Mouse (Mus musculus) T-helper 17 cell (primary cell): ENCODE data around the gene Gdf3.
"Not testable (repeated sequence)": the region's sequence is repeated elsewhere in the genome, so short reads cannot be mapped to it uniquely, and the experiment has no call there.

Experiments
- in situ Hi-C, 2 experiments: fragments of 300-600 bp; cut with MboI, MseI; formaldehyde crosslinking; loops; 1 replicate in 1 of 2; 2 replicates in 1 of 2; pipeline ENCODE4 v1.15.1; 2025; ENCODE audit warnings: high pct_unique_total_duplicates in 2 of 2

Gene Gdf3

DNA sequence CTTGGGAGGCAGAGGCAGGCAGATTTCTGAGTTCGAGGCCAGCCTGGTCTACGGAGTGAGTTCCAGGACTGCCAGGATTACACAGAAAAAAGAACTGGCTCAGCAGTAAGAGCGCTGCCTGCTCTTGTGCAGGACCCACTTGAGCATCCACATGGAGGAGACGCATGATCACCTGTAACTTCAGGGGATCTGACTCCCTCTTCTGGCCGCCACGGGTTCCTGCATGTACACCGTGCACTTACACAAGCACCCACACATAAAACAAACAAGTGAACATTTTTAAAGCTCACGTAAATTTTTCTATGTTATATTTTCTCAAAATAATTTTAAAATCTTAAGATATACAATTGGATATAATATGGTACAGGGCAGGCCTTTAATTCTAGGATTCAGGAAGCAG lies 4.4 kb downstream of the Gdf3 start:
- in situ Hi-C loops: no loop called here

DNA sequence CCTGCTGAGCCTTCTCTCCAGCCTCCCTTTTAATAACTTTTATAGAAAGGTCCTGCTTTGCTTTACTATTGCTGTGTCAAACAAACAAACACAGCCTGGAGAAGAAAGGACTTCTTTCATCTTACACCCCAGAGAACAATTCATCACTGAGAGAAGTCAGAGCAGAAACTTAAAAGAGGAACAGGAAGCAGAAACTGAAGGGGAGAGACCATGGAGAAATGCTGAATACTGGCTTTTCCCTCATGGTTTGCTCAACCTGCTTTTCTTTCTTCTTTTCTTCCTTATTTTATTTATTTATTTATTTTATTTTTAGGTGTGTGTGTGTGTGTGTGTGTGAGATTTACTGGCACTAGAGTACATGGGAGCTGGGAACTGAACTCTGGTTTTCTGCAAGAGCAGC lies 5.6 kb downstream of the Gdf3 start:
- in situ Hi-C loops: no loop called here

DNA sequence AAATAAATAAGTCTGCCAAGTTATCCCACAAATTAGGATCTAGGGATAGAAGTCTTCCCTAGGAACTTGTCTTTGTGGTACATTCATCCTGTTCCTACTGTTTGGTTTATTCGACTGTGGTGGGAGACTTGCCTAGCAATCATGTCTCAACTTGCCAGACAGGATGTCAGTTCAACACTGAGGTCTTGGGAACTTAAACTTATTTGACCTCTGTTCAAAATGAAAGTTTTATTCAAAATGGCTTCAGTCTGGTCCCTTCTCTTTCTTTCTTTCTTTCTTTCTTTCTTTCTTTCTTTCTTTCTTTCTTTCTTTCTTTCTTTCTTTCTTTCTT lies 6.9 kb downstream of the Gdf3 start:
- in situ Hi-C loops: no loop called here

DNA sequence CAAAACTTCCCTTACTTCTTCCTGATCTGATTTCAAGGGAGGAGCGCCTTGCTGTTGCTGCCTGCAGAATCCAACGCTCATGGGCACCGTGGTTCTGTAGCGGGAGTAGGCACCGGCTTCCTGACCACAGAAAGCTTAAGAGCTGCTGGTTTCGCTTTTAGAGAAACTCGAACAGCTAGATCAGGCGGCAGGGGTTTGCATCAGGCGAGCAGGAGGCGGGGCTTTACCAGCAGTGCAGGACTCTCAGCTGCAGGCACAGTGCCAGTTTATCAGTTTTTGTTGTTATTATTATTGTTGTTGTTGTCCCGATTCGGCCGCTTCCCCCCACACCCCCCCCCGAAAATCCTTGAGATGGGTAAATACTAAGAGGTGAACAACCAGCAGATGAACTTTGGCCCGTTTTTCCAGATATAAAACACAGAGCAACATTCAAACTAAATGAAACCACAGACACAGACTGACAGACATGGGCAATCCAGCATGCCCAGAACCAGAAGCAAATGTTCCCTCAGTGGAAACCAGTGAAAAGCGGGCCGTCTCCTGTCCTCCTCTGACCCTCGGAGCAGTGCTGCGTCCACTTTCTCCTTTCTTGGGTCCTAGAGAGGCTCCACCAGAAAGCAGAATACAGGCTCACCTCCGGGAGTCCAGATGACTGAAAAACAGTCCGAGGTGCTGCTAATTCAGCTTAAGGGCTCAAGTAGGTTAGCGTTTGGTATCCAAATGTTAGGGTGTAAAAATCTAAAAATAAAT lies 7.5 kb downstream of the Gdf3 start, which contains the start of gene Apobec1:
TSS of gene Apobec1 (minus strand) at position 203 of the 750 bp plus-strand sequence.
- in situ Hi-C loops: no loop called here

DNA sequence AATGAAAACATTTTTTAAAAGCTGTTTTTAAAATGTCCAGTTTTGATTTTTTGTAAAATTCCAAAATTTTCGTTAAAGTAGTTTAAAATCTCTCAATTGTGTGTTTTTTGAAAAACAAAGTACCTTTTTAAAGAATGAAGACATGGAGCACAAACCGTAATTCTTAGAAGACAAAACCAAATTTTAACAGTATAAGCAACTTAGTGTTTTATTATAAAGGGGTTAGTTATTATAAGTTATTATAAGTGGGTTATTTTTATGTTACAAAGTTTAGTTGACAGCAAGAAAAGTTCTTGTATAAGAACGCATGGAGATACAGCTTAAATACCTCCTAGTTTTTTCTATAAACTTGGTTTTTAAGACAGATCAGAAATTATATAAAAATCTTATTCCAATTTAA lies 8.3 kb downstream of the Gdf3 start:
- in situ Hi-C loops: no loop called here

DNA sequence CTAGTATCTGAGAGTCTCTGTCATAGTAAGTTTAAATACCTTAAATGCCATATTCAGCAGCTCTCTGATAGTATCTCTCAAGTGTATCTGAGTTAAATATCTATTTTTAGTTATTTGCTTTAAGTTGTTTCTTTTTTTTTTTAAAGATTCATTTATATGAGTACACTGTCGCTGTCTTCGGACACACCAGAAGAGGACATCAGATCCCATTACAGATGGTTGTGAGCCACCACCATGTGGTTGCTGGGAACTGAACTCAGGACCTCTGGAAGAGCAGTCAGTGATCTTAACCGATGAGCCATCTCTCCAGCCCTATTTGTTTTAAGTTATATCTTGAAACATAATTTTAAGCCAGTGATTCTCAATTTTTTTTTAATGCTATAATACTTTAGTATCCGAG lies 8.9 kb downstream of the Gdf3 start:
- in situ Hi-C loops: no loop called here

DNA sequence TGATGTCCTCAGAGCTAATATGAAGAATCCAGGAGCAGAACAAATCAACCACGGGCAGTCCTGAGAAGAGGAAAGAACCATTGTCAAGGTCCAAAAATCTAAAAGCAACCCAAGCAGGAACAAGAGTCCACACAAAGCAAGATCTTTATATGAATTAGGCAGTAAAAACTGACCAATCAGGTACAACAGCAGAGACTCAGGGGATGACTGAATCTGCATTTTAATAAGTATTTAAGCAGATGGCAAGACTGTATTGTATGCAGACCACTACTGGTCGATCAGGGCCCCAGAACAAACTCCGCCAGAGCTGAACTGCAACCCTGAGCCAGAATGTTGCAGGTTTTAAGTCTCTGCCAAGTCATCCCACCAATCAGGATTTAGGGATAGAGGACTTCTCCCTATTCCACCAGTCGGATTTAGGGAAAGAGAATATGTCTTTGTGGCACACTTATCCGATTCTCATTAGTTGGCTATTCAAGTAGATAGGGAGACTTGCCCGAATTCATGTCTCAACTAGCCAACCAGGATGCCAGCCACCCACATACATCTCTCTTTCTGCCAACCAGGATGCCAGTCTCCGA lies 9.7 kb downstream of the Gdf3 start:
- in situ Hi-C loops: no loop called here

DNA sequence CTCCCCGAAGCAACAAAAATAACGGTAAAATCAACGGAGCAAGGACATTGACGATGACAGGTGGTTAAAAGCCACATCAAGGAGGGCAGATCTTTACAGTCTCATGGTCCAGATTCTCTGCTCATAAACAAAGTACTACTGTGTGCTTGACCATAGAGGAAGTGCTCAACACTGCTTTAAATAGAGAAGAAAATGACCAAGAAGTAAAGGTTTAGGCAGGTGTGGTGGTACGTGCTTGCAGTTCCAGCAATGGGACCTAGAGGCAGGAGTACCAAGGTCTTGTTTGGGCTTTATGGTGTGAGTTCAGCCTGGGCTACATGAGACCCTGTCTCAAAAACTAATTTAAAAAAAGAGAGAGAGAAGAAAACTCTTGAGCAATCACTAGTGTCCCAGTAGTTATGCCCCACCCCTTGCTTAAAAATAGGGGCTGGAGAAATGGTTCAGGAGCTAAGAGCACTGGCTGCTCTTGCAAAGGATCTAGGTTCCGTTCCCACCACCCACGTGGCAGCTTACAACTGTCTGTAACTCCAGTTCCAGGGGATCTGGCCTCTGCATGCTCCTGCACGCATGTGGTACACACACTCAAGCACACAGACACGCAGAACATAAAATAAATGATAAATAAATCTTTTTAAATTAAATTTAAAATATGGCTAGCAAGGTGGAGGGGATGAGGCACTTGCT lies 10.7 kb downstream of the Gdf3 start:
- in situ Hi-C loops: no loop called here

DNA sequence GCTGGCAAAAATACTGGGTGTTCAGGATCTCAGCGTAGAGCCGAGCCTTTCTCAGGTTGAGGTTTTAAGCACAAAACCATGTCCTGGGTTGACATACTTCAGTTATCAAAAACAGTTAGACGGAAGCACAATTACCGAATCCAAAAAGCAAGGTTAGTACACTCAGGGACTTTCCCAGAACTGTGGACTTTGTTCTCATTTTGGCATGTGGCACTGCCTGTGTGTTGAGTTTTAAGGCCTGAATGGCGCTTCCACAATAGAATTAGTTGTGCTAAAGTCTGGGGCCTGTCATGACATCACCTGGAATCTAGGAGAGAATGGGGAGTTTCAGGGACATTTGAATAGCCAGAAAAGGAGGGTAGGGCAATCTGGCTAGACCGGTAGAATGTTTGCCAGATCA lies 11.5 kb downstream of the Gdf3 start:
- in situ Hi-C loops: no loop called here

DNA sequence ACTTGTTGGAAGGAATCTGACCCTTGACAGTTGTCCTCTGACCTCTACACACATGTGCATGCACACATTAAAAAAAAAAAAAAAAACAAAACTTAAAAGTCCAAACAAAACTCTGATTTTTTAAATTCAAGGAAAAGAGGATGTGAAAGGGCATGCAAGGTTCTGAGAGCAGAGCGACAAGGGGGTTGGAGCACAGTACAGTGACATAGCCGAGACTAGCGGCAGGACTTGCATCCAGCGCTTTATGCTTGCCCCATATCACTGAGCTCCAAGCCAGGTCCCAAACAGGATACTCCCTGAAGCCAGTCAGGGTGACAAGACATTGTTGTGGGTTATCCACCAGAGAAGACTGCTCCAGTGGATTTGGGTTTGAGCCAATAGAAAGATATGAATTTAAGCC lies 11.9 kb downstream of the Gdf3 start:
- in situ Hi-C loops: no loop called here

DNA sequence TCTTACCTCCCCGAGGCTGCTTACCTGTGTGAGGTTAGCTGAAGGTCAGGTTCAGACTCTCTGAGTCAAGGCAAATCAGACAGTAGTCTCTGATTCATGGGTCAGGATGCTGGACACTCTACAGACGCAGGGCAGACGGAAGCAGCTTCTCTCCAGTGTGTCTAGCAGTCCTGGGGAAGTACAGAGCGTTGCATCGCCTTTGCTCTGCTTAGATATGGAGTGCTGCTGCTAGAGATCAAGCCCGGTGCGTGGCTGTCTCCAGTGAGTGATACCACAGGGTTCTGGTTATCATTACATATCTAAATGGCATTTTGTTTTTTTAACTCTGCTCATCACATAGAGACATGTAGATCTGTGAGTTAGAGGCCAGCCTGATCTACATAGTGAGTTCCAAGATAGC lies 13.3 kb downstream of the Gdf3 start:
- in situ Hi-C loops: no loop called here

DNA sequence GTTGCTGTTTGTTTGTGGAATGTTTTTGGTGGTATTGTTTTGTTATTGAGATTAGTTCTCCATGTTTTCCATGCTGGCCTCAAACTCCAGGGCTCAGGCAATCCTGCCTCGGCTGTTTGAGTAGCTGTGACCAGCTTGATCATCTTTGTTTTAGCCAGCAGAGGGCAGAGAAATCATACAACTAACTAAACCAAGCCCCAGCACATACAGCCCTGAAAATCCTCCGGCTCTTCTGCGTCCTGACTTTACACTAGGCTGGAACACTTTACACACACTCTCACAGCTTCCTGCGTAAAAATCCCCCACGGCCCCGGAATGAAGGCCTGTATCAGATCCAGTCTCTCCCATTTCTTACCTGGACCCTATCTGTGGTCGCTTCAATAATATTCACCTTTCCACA lies 14.2 kb downstream of the Gdf3 start:
- in situ Hi-C loops: no loop called here

DNA sequence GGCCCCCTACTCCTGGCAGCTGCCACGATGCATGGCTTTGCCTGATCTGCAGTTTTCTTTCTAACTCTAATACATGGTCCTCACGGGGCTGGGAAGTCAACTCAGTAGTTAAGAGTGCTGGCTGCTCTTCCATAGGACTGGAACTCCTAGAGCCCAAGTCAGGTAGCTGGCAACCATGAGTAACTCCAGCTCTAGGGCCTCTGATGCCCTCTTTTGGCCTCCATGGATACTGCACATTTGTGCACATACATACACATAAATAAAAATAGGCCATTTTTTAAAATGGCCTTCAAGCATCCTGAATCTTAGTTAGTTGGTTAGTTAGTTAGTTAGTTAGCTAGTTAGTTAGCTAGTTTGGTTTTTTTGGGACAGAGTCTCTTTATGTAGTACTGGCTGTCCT lies 17.0 kb downstream of the Gdf3 start:
- in situ Hi-C loops: no loop called here

DNA sequence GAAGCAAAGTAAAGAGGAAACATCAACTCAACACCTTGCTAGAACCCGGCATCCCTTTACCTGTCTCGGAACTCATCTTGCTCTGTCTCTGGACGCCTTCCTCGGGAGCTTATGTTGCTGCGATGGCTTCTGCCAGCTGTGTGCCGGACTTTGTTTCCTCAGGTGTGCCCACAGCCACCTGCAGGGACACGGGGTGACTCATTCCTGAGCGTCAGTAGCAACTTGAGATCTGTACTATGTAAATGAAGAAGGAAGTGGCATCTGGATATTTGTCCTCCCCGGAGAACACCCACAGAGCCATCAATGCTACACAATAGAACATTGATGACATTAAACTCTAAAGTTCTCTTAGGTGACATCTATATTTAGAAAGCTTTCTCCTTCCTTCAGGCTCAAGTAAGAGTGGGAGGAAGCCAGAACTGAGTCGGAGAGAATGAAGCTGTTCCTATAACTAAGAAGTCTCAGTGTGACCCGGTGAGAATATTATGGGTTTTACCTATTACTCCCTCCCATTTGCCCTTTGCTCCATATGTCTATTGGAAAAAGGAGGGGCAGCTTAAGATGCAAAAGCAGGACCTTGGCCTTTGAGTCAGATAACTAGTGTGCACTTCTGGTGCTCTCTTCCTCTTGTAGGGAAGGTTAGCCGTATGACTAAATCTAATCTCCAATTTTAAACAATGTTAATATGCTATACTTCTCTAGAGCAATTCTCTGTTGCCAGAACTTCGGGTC lies 18.7 kb downstream of the Gdf3 start:
- in situ Hi-C loops: no loop called here

DNA sequence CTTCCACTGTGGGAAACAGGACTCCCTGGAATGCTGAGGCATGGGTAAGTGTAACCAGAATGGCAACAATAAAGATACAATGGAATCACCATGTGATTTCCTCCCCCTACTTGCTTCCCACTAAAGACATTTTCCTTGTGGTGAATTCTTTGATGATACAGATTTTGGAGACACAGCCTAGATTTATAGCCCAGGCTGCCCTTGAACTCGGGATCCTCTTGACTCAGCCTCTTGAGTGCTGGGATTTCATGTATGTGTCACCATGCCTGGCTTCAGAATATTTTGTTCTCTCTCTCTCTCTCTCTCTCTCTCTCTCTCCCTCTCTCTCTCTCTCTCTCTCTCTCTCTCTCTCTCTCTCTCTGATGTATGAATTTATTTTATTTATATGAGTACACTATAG lies 30.8 kb downstream of the Gdf3 start:
- in situ Hi-C loops: no loop called here

DNA sequence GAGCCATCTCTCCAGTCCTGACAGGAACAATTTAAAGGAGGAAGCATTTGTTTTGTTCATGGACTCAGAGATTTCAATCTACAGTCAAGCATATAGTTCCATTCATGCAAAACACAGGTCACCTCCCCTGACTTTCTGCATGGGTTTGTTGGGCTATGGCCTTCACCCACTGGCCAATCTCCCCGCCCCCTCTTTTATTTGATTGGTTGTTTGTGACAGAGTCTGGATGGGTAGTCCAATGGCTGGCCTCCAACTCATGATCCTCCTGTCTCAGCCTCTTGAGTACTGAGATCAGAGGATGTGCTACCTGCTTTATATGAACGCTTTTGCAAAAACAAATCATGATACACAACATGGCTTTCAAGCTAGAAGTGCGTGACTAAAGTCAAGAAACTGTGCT lies 32.9 kb downstream of the Gdf3 start:
- in situ Hi-C loops: no loop called here

DNA sequence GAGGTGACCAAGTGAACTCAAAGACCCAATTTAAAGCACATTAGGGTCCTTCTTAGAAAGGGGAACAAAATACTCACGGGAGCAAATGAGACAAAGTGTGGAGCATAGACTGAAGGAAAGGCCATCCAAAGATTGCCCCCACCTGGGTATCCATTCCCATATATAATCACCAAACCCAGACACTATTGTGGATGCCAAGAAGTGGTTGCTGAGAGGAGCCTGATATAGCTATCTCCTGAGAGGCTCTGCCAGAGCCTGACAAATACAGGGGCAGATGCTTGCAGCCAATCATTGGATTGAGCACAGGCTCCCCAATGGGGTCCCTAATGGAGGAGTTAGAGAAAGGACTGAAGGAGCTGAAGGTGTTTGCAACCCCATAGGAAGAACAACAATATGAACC lies 34.9 kb downstream of the Gdf3 start:
- in situ Hi-C loops: not testable (repeated sequence)

DNA sequence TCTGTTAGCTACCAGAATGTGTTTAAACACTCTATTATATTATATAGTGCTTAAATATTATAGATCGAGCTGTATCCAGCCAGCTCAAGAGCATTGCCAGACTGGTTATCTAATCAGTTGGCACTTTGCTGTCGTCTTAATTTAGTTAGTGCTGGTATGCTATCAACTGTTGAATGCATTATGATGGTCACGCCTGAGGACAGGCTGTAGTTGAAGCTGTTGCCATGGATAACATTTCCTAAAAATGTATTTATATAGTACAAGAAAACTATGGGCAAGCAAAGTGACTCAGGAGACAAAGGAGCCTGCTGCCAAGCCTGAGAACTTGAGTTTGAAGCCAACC lies 38.3 kb downstream of the Gdf3 start:
- in situ Hi-C loops: no loop called here

DNA sequence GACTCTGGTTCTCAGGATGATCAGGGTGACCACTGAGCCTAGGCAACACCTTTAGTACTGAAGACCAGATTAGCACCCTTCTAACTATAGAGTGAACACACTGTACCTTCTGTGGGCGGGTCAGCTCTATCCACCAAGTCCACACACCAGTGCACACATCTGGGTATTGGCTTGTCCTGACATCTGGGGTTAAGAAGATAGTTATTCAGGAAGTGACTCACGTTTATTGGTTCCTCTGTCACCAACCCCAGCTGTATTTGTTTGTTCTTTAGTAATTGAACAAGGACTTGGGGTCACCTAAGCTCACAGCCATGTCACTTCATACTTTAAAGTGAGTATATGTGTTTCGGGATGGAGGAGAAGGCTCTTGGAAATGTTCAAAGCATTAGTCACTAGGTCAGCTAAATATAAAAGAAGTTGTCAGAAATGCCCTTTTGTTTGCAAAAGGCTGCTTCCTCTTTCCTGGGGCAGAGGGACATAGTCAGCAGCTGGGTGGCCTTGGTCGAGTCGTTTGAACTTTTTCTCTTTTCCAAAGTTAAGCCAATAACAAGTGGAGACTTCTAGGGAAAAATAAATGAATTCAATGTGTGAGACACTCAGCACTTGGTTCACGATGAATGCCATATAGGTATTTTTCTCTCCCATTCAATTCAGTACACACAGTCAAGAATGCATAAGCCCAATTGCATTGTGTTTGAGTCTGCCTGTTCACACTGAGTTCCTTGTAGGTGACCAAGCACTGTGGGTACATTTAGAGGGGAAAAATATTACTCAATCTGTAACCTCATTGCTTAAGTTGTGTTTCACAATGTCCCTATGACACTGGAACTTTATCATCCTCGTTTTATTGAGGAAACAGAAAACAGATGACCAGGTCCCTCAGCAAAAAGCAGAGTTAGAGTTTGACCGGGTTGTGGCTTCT lies 38.9 kb downstream of the Gdf3 start:
- in situ Hi-C loops: no loop called here

DNA sequence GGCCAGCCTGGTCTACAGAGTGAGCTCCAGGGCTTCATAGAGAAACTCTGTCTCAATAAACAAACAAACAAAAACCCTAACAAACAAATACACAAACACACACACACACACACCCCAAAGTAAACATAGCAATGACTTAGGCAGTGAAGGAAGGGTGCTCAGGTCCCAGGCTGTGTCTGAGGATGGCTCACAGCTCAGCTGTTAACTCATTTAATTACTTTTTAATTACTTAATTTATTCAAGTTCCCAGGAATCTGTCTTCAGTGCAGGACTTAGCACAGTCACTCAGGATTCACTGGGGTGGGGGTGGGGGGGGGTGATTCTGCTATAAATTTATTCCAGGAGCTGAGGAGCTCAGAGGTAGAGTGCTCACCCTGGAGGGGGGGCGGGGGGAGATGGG lies 40.1 kb downstream of the Gdf3 start:
- in situ Hi-C loops: no loop called here

DNA sequence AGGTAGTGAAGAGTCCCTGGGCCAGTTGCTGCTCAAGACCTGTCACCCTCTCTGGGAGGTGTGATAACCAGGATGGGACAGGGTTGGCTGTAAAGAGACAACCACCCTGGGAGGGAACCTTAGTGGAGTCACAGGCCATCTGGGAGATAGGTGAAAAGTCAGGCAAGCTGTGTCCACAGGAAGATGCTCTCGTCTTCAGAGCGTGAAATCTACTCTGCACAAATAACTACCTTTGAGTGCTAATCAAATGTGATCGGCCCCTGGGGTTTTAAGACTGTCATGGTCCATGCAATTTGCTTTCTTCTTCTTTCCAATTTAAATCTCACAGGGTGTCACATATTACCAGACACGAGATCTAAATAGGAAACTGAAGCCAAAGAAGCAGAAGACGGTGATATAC lies 40.8 kb downstream of the Gdf3 start:
- in situ Hi-C loops: no loop called here
